Mouse (Mus musculus): ENCODE measurements around the gene Gpsm1. TPM values are rescaled to one million over a fixed set of nuclear protein-coding genes. Genes with fewer than 3 reads are reported as not detected.

The Gpsm1 gene
- polyA plus RNA-seq, 1 experiment from 2014 or later, result 114 TPM

DNA sequence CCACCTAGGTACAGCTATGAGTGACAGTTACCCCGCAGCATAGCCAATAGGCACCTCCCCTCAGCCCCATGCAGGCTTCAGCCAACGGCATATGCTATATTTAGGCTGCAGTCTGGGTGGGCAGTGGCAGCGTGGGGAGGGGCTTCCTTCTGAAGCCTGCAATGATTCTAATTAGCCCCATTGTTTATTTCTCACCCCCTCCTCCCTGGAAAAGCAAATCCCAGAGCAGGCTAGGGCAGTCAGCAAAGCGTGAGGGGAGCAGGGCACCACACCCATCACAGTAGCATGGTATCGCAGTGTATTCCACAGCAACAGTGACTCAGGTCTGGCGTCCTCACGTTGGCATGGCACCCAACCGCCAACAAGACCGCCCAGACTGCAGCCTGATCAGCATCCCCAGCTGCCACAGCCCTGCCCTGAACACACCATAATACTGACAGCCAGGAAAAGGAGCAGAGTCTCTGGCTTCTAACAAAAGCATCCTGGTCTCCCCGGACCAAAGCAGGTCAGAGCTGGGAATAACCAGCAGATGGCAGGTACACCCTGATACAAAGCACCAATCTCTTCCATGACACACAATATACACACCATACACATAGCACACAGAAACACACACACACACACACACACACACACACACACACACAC, 17.0 kb upstream of the Gpsm1 start:
- Histone ChIP-seq H3K36me3 (no peaks in the 10 kb centered on the region), H3K4me2 (peak overlapping the region; percentile 34), H3K27ac (replicated peaks) (peak overlapping the region; percentile 84), H3K9ac (peak overlapping the region; percentile 57), H3K4me1 (replicated peaks) (peaks cover 51% of the 10 kb centered on the region), H3K4me3 (no peak overlapping the region), H3K27me3 (peaks cover 7% of the 10 kb centered on the region; the same call in 1 of the 2 replicates), H3K9me3 (no peaks in the 10 kb centered on the region)
- ATAC-seq (ENCODE audit: low read depth), result peak; percentile 76
- 1% methylated on average over 10 of the region's 10 CpGs for WGBS

DNA sequence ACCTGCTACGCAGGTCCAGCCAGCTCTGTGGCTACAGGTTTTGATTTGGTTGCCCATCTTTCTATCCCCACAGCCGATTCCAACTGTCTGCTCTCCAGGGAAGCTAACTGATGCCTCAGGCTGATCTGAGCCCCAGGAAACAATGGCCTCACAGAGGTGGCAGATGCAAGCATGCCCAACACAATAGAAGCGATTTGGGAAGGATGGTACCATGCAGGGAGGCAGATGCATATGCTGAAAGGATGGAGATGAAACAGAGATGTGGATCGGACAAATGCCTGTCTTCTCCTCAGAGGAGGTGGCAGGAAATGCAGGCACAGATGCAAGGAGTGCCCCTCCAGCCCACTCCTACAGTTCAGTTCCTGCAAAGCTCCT, 16.5 kb upstream of the Gpsm1 start:
- Histone ChIP-seq H3K36me3 (no peaks in the 10 kb centered on the region), H3K9me3 (no peaks in the 10 kb centered on the region), H3K27me3 (peaks cover 3% of the 10 kb centered on the region; the same call in 1 of the 2 replicates), H3K4me1 (replicated peaks) (peaks cover 51% of the 10 kb centered on the region), H3K9ac (peak overlapping the region; percentile 57), H3K4me2 (peak overlapping the region; percentile 34), H3K4me3 (no peak overlapping the region), H3K27ac (replicated peaks) (peak overlapping the region; percentile 84)
- peak; percentile 53 for ATAC-seq (ENCODE audit: low read depth)
- 3% methylated on average over 4 of the region's 4 CpGs for WGBS

DNA sequence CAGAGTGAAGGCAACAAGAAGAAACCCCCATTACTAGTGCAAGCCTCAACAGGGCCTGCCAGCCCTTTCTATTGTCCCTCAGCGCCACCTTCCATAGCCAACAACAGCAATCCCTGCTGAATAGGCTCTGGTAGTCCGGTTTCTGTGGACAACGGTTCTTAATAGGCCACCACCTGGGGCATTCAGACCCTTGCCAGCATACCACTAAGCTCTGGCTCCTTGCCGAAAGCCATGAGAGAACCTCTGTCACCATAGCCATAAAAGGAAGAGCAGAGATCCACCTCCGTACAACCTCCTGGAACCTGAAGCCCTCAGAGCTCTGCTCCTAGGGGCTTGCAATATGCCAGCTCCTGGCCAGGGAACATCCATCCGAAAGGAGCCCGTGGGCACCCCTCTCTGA, 16.0 kb upstream of the Gpsm1 start:
- Histone ChIP-seq H3K4me1 (replicated peaks) (peaks cover 51% of the 10 kb centered on the region), H3K27me3 (no peaks in the 10 kb centered on the region; the same call in 1 of the 2 replicates), H3K9ac (peak overlapping the region; percentile 57), H3K4me3 (no peak overlapping the region), H3K4me2 (no peak overlapping the region; the same call in 1 of the 2 replicates), H3K27ac (replicated peaks) (peak overlapping the region; percentile 84), H3K9me3 (no peaks in the 10 kb centered on the region), H3K36me3 (no peaks in the 10 kb centered on the region)
- 30% methylated on average over 7 of the region's 7 CpGs for WGBS
- peak; percentile 1; the same call in 1 of the 2 replicates for ATAC-seq (ENCODE audit: low read depth)

DNA sequence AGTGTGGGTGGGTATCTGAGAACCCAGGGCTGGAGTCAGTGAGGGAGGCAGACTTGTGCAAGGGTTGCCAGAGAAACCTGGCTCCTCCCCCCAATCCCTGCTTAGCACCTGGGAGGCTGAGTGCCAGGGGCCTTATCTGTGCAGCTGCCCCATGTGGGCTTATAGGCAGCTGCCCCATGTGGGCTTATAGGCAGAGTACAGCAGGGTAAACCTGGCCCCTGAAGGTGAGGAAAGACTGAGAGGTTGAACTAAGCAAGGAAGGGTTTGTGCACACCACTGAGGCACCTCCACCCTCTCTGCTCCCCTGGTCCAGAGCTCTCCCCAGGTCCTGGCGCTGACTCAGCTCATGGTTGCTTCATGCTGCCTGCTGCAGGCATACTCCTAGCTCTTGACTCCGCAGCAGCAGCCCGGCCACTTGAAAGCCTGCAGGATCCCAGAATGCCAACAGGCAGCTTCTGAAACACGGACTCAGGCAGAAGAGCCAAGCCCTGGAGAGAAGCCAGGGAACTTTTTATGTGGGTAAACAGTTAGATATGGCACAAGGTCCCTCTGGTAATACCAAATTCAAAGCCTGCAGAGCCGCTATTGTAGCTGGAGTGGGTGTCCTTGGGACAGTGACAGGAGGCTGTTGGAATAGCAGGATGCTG, 15.0 kb upstream of the Gpsm1 start:
- 34% methylated on average over 5 of the region's 5 CpGs for WGBS
- ATAC-seq (ENCODE audit: low read depth), result no peak
- Histone ChIP-seq H3K4me1 (replicated peaks) (peaks cover 51% of the 10 kb centered on the region), H3K27ac (replicated peaks) (no peak overlapping the region), H3K4me3 (no peak overlapping the region), H3K9me3 (no peaks in the 10 kb centered on the region), H3K9ac (peak overlapping the region; percentile 57; the same call in 1 of the 2 replicates), H3K27me3 (no peaks in the 10 kb centered on the region), H3K4me2 (no peak overlapping the region), H3K36me3 (no peaks in the 10 kb centered on the region)

DNA sequence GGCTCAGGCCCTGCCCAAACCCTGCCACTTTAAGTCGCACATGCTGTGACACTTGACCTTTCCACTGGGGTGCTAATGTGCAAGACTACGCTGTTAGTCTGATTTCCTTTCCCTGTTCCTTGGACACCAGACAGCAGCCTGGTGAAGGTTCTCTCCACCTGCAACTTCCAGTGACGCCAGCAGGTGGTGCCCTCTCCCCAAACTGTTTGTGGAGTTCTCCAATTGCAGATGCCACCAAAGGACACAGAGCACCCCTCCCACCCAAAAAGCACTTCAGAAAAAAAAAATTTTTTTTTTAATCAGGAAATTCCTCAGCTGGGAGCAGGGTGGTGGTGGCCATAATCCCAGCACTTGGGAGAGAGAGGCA, 14.5 kb upstream of the Gpsm1 start:
- no peak for ATAC-seq (ENCODE audit: low read depth)
- Histone ChIP-seq H3K4me3 (no peak overlapping the region), H3K36me3 (no peaks in the 10 kb centered on the region), H3K4me2 (no peak overlapping the region), H3K27me3 (no peaks in the 10 kb centered on the region), H3K27ac (replicated peaks) (no peak overlapping the region), H3K9me3 (no peaks in the 10 kb centered on the region), H3K4me1 (replicated peaks) (peaks cover 49% of the 10 kb centered on the region), H3K9ac (peak overlapping the region; percentile 13; the same call in 1 of the 2 replicates)
- 1% methylated on average over 3 of the region's 3 CpGs for WGBS

DNA sequence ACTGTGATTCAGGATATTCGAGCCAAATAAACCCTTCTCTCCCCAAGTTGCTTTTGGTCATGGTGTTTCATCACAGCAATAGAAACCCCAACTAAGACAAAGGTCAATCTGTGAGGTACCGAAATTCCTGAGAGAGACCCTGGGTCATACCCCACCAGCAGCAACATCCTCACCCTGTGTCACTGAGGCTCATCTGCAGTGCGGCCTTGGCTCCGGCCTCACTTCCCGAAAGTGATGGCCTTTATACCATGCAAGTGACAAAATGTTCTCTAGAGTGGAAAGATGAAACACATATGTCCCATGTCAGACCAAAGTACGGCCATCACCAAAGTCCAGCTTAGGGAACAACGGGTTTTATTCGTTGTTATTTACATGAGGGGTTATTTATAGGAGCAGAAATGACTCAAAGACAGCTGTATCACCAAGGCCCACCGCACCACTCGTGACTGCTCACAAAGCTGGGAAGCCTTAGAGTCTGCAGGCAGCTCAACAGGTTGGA, 13.3 kb upstream of the Gpsm1 start:
- no peak overlapping the region for H3K9ac ChIP-seq
- no peak overlapping the region for H3K27ac ChIP-seq (replicated peaks)
- H3K4me1 ChIP-seq (replicated peaks), result peaks cover 37% of the 10 kb centered on the region
- H3K27me3 ChIP-seq, result no peaks in the 10 kb centered on the region
- H3K9me3 ChIP-seq, result no peaks in the 10 kb centered on the region
- no peak for ATAC-seq (ENCODE audit: low read depth)
- H3K4me2 ChIP-seq, result no peak overlapping the region
- WGBS, result 84% methylated on average over 10 of the region's 10 CpGs
- H3K4me3 ChIP-seq, result no peak overlapping the region
- no peaks in the 10 kb centered on the region for H3K36me3 ChIP-seq

DNA sequence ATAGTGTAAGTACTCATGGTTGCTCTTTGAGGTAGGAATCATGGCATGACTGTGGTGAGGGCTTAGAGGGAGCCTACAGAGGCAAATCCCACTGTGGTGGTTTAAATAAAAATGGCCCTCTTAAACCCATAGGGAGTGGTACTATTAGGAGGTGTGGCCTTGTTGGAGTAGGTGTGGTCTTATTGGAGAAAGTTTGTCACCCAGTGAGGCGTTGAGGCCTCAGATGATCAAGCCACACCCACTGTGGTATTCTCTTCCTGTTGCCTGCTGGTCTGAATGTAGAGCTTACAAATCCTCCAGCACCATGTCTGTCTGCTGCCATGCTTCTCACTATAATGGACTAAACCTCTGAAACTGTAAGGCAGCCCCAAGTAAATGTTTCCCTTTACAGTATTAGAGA, 10.6 kb upstream of the Gpsm1 start:
- Histone ChIP-seq H3K4me1 (replicated peaks) (peaks cover 16% of the 10 kb centered on the region), H3K27ac (replicated peaks) (no peak overlapping the region), H3K4me2 (no peak overlapping the region), H3K4me3 (no peak overlapping the region), H3K36me3 (no peaks in the 10 kb centered on the region), H3K9ac (no peak overlapping the region), H3K27me3 (no peaks in the 10 kb centered on the region), H3K9me3 (no peaks in the 10 kb centered on the region)
- ATAC-seq (ENCODE audit: low read depth), result no peak
- WGBS, result 78% methylated on average over 1 of the region's 1 CpGs

DNA sequence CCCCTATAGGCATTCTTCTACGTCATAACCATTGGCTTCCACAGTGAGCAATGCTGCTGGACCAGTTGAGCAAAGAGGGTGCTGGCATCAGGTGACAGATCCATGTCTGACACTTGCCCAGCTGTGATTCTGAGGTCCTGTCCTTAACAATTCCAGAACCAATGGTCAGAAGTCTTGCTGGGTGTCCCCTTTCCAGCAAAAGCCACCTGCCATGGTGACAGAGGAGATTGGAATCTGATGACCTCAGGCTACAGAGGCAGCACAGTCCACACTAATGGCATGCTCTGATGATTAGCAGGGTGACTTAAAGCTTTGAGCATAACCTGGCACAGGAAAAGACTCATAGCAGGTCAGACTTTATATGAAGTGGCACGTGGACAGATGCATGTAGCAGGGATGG, 9.8 kb upstream of the Gpsm1 start:
- Histone ChIP-seq H3K4me3 (no peak overlapping the region), H3K4me1 (replicated peaks) (peaks cover 11% of the 10 kb centered on the region; the same call in 1 of the 2 replicates), H3K27ac (replicated peaks) (no peak overlapping the region), H3K9ac (no peak overlapping the region), H3K4me2 (no peak overlapping the region), H3K27me3 (no peaks in the 10 kb centered on the region), H3K9me3 (no peaks in the 10 kb centered on the region), H3K36me3 (no peaks in the 10 kb centered on the region)
- ATAC-seq (ENCODE audit: low read depth), result no peak
- 77% methylated on average over 2 of the region's 2 CpGs for WGBS

DNA sequence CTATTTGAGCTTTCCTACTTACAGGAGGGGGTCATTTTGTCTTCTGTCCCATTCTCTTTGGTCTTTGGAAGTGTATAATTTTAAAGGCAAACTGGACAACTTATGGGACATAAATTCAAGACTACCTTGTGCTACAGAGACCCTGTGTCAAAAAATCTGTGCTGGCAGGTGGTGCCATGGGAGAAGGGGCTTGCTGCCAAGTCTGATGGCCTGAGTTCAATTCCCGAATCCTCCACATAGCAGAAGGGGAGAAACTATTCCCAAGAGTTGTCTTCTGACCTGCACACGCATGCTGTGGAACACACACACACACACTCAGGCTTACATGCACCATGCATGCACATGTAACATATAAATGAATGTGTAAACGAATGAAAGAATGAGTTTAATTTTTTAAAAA, 8.6 kb upstream of the Gpsm1 start:
- 84% methylated on average over 3 of the region's 3 CpGs for WGBS

DNA sequence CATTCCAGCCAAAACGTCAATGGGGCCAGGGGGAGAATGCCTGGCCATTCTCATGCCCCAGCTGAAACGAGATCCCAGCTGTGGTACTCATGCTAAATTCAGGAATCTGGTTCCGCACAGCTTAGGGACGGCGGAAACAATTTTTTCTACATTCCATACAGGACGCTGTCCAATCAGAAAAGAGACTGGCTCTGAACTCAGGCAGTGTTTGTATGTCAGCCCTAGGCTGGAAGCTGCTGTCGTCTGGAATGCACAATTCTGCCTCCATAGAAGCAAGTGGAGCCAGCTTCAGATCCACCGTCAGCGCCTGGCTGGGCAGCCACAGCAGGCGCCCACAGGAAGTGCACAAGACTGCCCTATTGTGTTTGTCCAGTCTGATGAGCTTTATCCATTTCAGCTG, 5.6 kb upstream of the Gpsm1 start:
- no peaks in the 10 kb centered on the region for H3K36me3 ChIP-seq
- peaks cover 15% of the 10 kb centered on the region for H3K4me1 ChIP-seq (replicated peaks)
- no peaks in the 10 kb centered on the region for H3K27me3 ChIP-seq
- H3K27ac ChIP-seq (replicated peaks), result peak overlapping the region; percentile 54; the same call in 1 of the 2 replicates
- WGBS, result 29% methylated on average over 10 of the region's 10 CpGs
- no peaks in the 10 kb centered on the region for H3K9me3 ChIP-seq
- H3K4me3 ChIP-seq, result no peak overlapping the region
- H3K4me2 ChIP-seq, result no peak overlapping the region
- ATAC-seq (ENCODE audit: low read depth), result no peak
- 0 out of 2 replicates have a peak overlapping the region, but pooled peaks have one; percentile 26 for H3K9ac ChIP-seq

More for the DNA sequence above, 8.6 kb upstream of the Gpsm1 start:
- no peak for ATAC-seq (ENCODE audit: low read depth)
- Histone ChIP-seq H3K9me3 (no peaks in the 10 kb centered on the region), H3K4me2 (no peak overlapping the region), H3K27me3 (no peaks in the 10 kb centered on the region), H3K9ac (no peak overlapping the region), H3K36me3 (no peaks in the 10 kb centered on the region), H3K27ac (replicated peaks) (no peak overlapping the region), H3K4me3 (no peak overlapping the region), H3K4me1 (replicated peaks) (peaks cover 9% of the 10 kb centered on the region; the same call in 1 of the 2 replicates)

DNA sequence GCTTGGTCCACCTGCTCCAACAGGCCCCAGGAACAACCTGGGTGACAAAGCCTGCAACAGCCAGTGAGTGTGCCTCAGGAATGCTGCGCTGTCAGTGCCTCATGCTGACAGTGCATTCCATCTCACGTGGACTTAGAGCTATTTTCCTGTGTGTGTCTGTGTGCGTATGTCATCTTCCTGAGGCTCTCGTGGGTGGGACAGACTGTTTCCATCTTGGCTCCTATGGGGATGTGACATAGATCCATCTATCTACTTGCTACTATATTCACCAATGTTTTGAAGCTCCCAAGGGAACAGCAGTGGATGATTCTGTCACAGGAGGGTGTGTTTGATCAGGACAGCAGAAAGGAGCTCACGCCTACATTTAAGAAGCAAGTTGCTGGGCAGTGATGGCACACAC, 3.4 kb upstream of the Gpsm1 start:
- no peak overlapping the region for H3K4me3 ChIP-seq
- H3K9me3 ChIP-seq, result no peaks in the 10 kb centered on the region
- no peak overlapping the region for H3K27ac ChIP-seq (replicated peaks)
- no peaks in the 10 kb centered on the region for H3K27me3 ChIP-seq
- no peak overlapping the region for H3K9ac ChIP-seq
- peaks cover 30% of the 10 kb centered on the region for H3K4me1 ChIP-seq (replicated peaks)
- no peak for ATAC-seq (ENCODE audit: low read depth)
- WGBS, result 72% methylated on average over 5 of the region's 5 CpGs
- no peak overlapping the region for H3K4me2 ChIP-seq
- H3K36me3 ChIP-seq, result no peaks in the 10 kb centered on the region

DNA sequence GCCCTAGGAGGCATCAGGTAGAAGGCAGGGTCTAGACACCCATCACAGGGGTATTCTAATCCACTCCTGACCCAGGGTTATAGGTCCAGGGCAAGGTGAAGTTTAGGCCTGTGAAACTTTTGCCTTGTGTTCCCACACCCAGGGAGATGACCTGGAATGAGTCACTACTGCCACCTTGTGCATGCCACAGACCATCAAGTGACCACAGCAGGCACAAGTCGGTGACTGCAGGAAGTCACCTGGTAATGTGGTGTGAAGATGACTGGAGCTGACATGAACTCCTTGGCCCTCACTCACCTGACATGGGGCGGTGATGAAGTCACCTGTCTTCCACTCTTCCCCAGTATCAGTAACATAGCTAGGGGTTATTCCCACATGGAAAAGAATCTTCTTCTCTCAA, 2.5 kb upstream of the Gpsm1 start:
- no peak overlapping the region for H3K4me3 ChIP-seq
- H3K36me3 ChIP-seq, result no peaks in the 10 kb centered on the region
- WGBS, result 60% methylated on average over 2 of the region's 2 CpGs
- no peak overlapping the region for H3K4me2 ChIP-seq
- no peak for ATAC-seq (ENCODE audit: low read depth)
- H3K4me1 ChIP-seq (replicated peaks), result peaks cover 39% of the 10 kb centered on the region
- H3K9ac ChIP-seq, result no peak overlapping the region
- H3K9me3 ChIP-seq, result no peaks in the 10 kb centered on the region
- H3K27me3 ChIP-seq, result no peaks in the 10 kb centered on the region
- H3K27ac ChIP-seq (replicated peaks), result no peak overlapping the region
